Mouse (Mus musculus): ENCODE results near the gene Mpp2. TPM values are rescaled to one million over a fixed set of nuclear protein-coding genes. Genes with fewer than 3 reads are reported as not detected.

The Mpp2 gene
- polyA plus RNA-seq, 1 experiment from 2014 or later, result 22.0 TPM

DNA sequence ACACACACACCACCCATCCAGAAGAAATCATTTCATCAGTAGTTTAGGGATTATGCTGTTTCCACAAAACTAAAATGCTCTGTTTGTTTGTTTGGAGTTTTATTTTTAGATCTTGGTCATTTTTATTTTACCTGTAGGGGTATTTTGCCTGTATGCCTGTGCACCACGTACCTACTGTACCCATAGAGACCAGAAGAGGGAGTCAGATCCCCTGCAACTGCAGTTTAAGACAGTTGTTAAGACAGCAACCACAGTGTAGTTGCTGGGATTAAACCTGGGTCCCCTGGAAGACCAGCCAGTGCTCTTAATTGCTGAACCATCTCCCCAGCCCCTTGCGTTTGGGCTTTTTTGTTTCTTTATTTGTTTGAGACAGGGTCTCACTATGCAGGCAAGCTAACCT, 19.3 kb downstream of the Mpp2 start:
- no peak for ATAC-seq (ENCODE audit: low FRiP score)
- Histone ChIP-seq H3K4me3 (no peak overlapping the region), H3K27me3 (no peaks in the 10 kb centered on the region), H3K4me2 (replicated peaks) (no peak overlapping the region), H3K4me1 (peaks cover 12% of the 10 kb centered on the region), H3K27ac (no peak overlapping the region), H3K9me3 (replicated peaks) (no peaks in the 10 kb centered on the region), H3K9ac (no peak overlapping the region), H3K36me3 (no peaks in the 10 kb centered on the region)
- 32% methylated on average over 2 of the region's 2 CpGs for WGBS

DNA sequence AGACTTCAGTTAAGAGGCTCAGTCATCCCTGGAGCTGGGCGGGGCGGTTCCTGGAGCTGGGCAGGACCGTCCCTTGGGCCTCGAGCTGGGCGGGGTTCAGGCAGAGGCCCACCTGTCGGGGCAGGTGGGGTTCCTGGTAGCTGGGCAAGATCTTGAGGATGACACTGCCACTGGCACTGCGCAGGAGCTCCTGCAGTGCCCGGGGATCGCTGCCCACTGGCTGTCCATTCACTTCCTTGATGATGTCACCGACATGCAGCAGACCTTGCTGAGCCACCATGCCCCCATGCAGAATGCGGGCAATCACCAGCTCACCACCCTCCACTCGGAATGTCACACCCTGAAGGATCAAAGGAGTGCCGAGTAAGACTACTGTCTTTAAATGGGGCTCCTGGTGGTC, 25.2 kb downstream of the Mpp2 start:
- Histone ChIP-seq H3K27me3 (peaks cover 13% of the 10 kb centered on the region), H3K9me3 (replicated peaks) (no peaks in the 10 kb centered on the region), H3K27ac (no peak overlapping the region), H3K4me3 (no peak overlapping the region), H3K36me3 (peaks cover 28% of the 10 kb centered on the region), H3K4me2 (replicated peaks) (no peak overlapping the region), H3K4me1 (peaks cover 6% of the 10 kb centered on the region), H3K9ac (no peak overlapping the region)
- ATAC-seq (ENCODE audit: low FRiP score), result no peak
- WGBS, result 74% methylated on average over 13 of the region's 13 CpGs

DNA sequence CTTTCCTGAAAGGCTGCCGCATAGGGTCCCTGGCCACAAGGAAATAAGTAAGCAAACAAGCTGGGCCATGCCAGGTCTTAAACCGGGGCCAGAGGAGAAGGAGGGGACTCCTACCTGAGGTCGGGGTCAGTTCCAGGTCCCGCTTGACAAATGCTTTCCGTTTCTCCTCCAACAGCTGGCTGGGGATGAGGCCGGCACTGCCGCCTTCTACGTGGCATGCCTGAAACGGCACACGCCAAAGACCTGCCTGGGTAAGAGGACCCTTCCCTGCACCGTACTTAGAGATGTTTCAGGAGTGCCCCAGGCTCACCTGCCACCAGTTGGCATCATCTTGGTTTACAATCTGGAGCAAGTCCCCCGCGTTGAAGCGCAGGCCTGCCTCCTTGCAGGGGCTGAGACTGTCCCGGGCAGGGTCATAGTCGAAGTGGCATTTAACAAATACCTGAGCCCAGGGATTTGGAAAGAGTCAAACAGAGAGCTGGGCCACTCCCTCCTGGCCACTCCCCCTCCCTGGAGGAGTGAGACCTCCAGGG, 26.3 kb downstream of the Mpp2 start:
- H3K4me2 ChIP-seq (replicated peaks), result peak overlapping the region; percentile 77; the same call in 1 of the 2 replicates
- H3K4me3 ChIP-seq, result no peak overlapping the region
- no peaks in the 10 kb centered on the region for H3K9me3 ChIP-seq (replicated peaks)
- peaks cover 13% of the 10 kb centered on the region for H3K27me3 ChIP-seq
- ATAC-seq (ENCODE audit: low FRiP score), result no peak
- H3K4me1 ChIP-seq, result peaks cover 6% of the 10 kb centered on the region
- no peak overlapping the region for H3K9ac ChIP-seq
- H3K36me3 ChIP-seq, result peaks cover 28% of the 10 kb centered on the region
- no peak overlapping the region for H3K27ac ChIP-seq
- WGBS, result 23% methylated on average over 16 of the region's 16 CpGs

DNA sequence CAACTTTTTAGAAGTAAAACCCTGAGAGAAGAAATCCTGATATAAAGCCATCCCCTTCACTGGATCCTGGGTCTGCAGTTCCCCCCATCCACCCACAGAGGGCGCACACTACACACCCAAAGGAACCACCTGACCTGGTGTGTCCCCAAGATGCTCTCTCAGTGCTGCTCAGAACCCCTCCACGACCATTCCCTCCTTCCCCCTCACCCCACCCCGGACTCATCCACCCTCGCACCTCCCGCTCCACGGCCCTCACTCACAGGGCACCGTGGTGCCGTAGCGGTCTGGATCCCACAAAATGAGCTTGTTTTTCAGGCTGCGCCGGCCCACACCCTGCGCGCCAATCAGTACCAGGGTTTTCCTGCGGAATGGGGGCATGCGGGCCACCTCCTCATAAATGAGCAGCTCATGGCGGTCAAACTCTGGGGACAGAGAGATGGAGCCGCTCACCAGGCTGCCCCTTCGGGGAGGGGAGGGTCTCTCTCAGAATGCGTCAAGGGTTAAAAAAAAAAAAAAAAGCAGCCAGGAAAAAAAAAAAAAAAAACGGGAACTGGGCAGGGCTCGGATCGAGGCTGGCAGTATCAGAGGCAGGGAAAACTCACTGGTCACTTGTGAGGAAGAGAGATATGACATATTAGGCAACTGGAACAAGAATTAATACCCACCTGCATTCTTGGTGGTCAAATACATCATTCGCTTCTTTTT, 26.9 kb downstream of the Mpp2 start:
- WGBS, result 4% methylated on average over 22 of the region's 23 CpGs
- H3K9me3 ChIP-seq (replicated peaks), result no peaks in the 10 kb centered on the region
- H3K4me1 ChIP-seq, result peaks cover 6% of the 10 kb centered on the region
- H3K4me3 ChIP-seq, result peak overlapping the region; percentile 36
- peak; percentile 65 for ATAC-seq (ENCODE audit: low FRiP score)
- peaks cover 13% of the 10 kb centered on the region for H3K27me3 ChIP-seq
- no peak overlapping the region for H3K27ac ChIP-seq
- peak overlapping the region; percentile 62 for H3K9ac ChIP-seq
- peak overlapping the region; percentile 77 for H3K4me2 ChIP-seq (replicated peaks)
- H3K36me3 ChIP-seq, result peaks cover 28% of the 10 kb centered on the region

DNA sequence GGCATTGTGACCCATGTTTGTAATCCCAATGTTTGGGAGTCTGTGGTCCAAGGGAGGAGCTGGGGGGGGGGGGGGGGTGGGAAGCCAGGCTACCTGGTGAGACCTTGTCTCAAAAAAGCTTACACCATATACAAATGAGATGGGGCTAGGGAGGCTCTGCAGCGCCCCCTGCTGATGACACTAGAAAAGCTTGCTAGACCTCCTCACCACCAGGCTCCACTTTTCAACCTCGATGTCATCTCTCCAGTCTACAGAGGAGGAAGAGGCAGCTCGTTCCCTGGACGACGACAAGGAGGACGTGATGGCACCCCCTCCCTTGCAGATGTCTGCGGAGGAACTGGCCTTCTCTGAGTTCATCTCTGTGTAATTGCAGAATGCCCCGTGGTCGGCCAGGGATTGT, 34.5 kb downstream of the Mpp2 start:
- H3K9me3 ChIP-seq (replicated peaks), result no peaks in the 10 kb centered on the region
- WGBS, result 23% methylated on average over 9 of the region's 9 CpGs
- no peak overlapping the region for H3K4me2 ChIP-seq (replicated peaks)
- no peak for ATAC-seq (ENCODE audit: low FRiP score)
- H3K9ac ChIP-seq, result no peak overlapping the region
- no peak overlapping the region for H3K27ac ChIP-seq
- no peaks in the 10 kb centered on the region for H3K4me1 ChIP-seq
- H3K36me3 ChIP-seq, result peaks cover 3% of the 10 kb centered on the region; the same call in 1 of the 2 replicates
- no peaks in the 10 kb centered on the region; the same call in 1 of the 2 replicates for H3K27me3 ChIP-seq
- no peak overlapping the region for H3K4me3 ChIP-seq

DNA sequence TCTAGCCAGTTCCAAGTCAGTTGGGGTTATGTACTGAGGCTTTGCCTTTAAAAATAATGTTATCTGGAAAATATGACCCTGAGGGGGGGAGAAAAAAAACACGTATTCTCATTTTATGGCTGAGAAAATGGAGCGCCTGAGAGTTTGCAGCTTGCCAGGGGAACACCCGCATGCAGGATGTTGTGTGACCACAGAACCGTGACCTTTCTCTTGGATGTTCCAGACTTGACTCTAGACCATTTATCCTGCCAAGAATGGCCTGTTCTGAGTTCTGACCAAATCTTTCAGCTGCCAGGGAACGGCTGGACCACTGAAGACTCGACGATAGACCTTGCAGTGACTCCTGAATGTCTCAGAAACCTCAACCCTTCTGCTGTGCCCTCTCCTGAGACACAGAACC, 35.1 kb downstream of the Mpp2 start:
- no peaks in the 10 kb centered on the region for H3K36me3 ChIP-seq
- H3K4me2 ChIP-seq (replicated peaks), result no peak overlapping the region
- no peak overlapping the region for H3K27ac ChIP-seq
- H3K9ac ChIP-seq, result no peak overlapping the region
- no peaks in the 10 kb centered on the region; the same call in 1 of the 2 replicates for H3K27me3 ChIP-seq
- WGBS, result 88% methylated on average over 7 of the region's 7 CpGs
- no peaks in the 10 kb centered on the region for H3K9me3 ChIP-seq (replicated peaks)
- no peak for ATAC-seq (ENCODE audit: low FRiP score)
- no peak overlapping the region for H3K4me3 ChIP-seq
- no peaks in the 10 kb centered on the region for H3K4me1 ChIP-seq

DNA sequence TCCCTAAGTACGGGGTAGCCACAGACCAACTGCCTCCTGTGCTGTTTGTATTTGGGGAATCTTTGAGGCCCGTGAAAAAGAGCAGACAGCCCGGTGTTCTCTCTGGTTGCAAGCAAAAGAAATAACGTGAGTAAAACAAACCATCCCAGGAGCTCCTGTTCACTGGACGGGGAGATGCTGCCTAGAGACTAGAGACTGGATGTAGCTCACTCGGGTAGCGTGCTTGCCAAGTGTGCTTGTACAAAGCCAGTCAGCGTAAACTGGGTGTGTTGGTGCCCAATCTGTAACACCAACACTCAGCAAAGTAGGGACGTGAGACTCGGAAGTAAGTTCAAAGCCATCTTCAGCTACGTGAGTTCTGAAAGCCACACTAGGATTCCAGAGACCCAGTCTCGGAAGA, 35.6 kb downstream of the Mpp2 start:
- WGBS, result 85% methylated on average over 12 of the region's 12 CpGs
- no peak overlapping the region for H3K4me2 ChIP-seq (replicated peaks)
- no peak overlapping the region for H3K4me3 ChIP-seq
- no peaks in the 10 kb centered on the region for H3K4me1 ChIP-seq
- no peak overlapping the region for H3K9ac ChIP-seq
- no peaks in the 10 kb centered on the region for H3K36me3 ChIP-seq
- H3K9me3 ChIP-seq (replicated peaks), result no peaks in the 10 kb centered on the region
- ATAC-seq (ENCODE audit: low FRiP score), result no peak
- H3K27ac ChIP-seq, result no peak overlapping the region
- no peaks in the 10 kb centered on the region; the same call in 1 of the 2 replicates for H3K27me3 ChIP-seq

DNA sequence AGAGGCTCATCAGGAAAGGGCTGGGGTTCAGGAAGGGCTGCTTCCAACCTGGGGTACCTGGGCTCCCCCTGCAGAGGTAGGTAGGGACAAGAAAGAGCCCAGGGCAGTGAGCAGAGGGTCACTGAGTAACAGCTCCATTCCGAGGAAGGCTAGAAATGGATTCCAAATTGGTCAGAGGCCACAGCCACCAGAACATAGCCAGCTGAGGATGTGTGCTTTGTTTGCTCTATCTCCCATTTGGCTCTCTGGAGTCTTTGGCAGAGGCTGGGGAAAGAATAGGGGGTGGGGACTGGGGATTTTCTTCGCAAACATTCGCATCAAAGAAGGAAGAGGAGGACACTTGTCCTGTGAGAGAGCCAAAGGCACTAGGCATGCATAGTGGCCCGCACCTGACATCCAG, 36.4 kb downstream of the Mpp2 start:
- H3K36me3 ChIP-seq, result no peaks in the 10 kb centered on the region
- H3K4me1 ChIP-seq, result no peaks in the 10 kb centered on the region
- no peak overlapping the region for H3K27ac ChIP-seq
- H3K4me3 ChIP-seq, result no peak overlapping the region
- no peak overlapping the region for H3K4me2 ChIP-seq (replicated peaks)
- ATAC-seq (ENCODE audit: low FRiP score), result no peak
- WGBS, result 41% methylated on average over 4 of the region's 4 CpGs
- no peaks in the 10 kb centered on the region for H3K9me3 ChIP-seq (replicated peaks)
- no peaks in the 10 kb centered on the region; the same call in 1 of the 2 replicates for H3K27me3 ChIP-seq
- no peak overlapping the region for H3K9ac ChIP-seq

DNA sequence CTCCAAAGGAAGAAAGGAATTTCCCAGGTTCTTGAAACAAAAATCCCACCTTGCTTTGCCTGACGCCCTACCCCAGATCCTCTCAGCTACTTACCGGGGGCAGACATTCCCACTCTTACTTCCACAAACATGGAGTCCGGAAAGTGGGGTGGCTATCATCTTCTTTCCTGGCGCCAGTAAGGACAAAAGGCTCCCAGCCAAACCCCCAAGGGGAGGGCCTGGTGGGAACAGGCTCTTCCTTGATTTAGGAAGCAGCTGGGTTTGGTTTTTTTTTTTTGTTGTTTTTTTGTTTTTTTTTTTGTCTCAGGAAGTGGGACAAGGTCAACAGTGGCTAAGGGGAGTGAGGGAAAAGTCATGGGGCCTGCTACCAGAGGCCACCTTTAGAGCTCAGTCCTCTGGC, 36.8 kb downstream of the Mpp2 start:
- no peak for ATAC-seq (ENCODE audit: low FRiP score)
- no peak overlapping the region for H3K27ac ChIP-seq
- H3K9me3 ChIP-seq (replicated peaks), result no peaks in the 10 kb centered on the region
- H3K9ac ChIP-seq, result no peak overlapping the region
- H3K36me3 ChIP-seq, result no peaks in the 10 kb centered on the region
- H3K4me3 ChIP-seq, result no peak overlapping the region
- H3K4me2 ChIP-seq (replicated peaks), result no peak overlapping the region
- H3K4me1 ChIP-seq, result no peaks in the 10 kb centered on the region
- no peaks in the 10 kb centered on the region; the same call in 1 of the 2 replicates for H3K27me3 ChIP-seq
- whole genome bisulfite sequencing, result 64% methylated on average over 4 of the region's 4 CpGs

DNA sequence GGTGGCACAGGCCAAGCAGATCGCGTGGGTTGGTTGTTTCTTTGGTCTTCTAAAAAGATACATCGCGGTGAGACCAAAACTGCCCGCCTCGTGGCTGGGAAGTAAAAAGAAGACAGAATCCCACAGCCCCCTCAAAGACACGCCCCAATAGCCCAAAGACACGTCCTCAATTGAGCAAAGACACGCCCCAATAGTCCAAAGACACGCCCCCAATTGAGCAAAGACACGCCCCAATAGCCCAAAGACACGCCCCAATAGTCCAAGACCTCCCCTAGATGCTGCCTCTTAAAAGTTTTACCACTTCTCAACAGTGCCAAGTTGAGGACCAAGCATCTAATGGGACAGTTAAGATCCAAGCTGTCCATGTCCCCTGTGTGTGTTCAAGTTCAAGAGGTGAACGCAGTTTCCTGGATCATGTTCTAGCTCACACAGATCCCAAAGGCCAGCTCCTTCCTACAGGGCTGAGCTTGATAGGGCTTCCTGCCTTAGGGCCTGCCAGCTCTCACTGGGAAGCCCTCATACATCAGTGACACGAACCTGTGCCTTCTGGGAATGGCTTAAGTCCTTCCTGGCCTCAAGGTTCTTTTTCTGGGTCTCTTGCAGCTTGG, 38.3 kb downstream of the Mpp2 start:
- H3K36me3 ChIP-seq, result no peaks in the 10 kb centered on the region
- WGBS, result 59% methylated on average over 14 of the region's 14 CpGs
- H3K4me2 ChIP-seq (replicated peaks), result no peak overlapping the region
- ATAC-seq (ENCODE audit: low FRiP score), result no peak
- H3K27me3 ChIP-seq, result no peaks in the 10 kb centered on the region
- H3K9me3 ChIP-seq (replicated peaks), result peaks cover 13% of the 10 kb centered on the region
- no peak overlapping the region for H3K27ac ChIP-seq
- no peak overlapping the region for H3K4me3 ChIP-seq
- no peaks in the 10 kb centered on the region for H3K4me1 ChIP-seq
- no peak overlapping the region for H3K9ac ChIP-seq

DNA sequence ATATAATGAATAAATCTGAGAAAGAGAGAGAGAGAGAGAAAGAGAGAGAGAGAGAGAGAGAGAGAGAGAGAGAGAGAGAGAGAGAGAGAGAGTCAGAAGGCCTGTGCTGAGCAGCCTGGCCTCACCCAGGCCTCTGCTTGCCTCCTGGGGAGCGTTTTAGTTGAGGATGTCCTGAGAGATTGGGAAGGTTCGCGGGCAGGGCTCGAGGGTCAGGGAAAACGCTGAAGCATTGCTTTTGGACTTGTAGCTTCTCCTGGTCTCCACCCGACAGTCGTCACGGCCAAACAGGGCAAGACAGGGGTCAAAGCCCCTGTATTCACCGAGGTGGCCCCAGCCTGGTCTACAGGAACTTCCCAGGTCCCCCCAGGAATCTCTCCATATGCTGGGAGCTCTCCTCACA, 41.7 kb downstream of the Mpp2 start:
- no peak overlapping the region for H3K9ac ChIP-seq
- no peaks in the 10 kb centered on the region for H3K36me3 ChIP-seq
- H3K4me3 ChIP-seq, result no peak overlapping the region
- H3K27ac ChIP-seq, result no peak overlapping the region
- H3K9me3 ChIP-seq (replicated peaks), result peaks cover 17% of the 10 kb centered on the region
- no peaks in the 10 kb centered on the region for H3K27me3 ChIP-seq
- H3K4me2 ChIP-seq (replicated peaks), result no peak overlapping the region
- 83% methylated on average over 9 of the region's 9 CpGs for WGBS
- no peak for ATAC-seq (ENCODE audit: low FRiP score)
- H3K4me1 ChIP-seq, result no peaks in the 10 kb centered on the region

DNA sequence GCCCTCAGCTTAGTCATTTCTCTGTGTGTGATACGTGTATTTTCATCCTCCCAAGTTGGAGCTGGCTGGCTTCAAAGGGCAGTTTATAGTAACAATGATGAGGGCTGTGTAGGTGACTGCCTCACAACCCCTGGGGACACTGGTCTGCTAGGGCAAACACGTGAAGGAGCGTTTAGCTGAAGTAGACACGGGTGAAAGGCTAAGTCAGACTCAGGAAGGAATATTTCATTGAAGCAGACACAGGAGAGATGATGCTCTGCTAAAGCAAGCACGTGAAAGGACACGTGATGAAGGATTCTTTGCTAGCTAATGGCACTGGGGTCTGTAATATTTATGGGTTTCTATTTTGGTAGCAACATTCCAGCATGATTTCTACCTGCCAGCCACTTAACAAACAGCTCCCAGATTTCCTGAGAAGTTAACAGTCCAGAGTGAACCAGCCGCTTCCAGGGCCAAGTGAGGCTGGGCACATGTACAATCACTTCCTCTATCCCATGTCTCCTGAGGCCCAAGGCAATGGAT, 43.6 kb downstream of the Mpp2 start:
- Histone ChIP-seq H3K4me1 (no peaks in the 10 kb centered on the region), H3K27ac (no peak overlapping the region), H3K4me2 (replicated peaks) (no peak overlapping the region), H3K9ac (no peak overlapping the region), H3K27me3 (no peaks in the 10 kb centered on the region), H3K4me3 (no peak overlapping the region), H3K36me3 (no peaks in the 10 kb centered on the region), H3K9me3 (replicated peaks) (peaks cover 17% of the 10 kb centered on the region)
- 91% methylated on average over 7 of the region's 7 CpGs for WGBS
- no peak for ATAC-seq (ENCODE audit: low FRiP score)
